Mouse (Mus musculus) bone marrow macrophage, adult 2 months (primary cell): ENCODE measurements around the gene Unc13d.

ENCODE experiments used
- CTCF ChIP-seq: IDR thresholded peaks from 2 replicates; pipeline ENCODE4 v1.5.1; 2012; ENCODE audit warnings: low read depth, mild to moderate bottlenecking, low read length, moderate library complexity
- POLR2A ChIP-seq: IDR thresholded peaks from 2 replicates; pipeline ENCODE4 v1.6.1; 2012; ENCODE audit warnings: mild to moderate bottlenecking, low read depth, low read length, borderline replicate concordance

GRCm38 (mm10) chr11:116041833-116042232 is 35.9 kb downstream of the Unc13d start:
- TF ChIP-seq POLR2A = no peak
- no peak for TF ChIP-seq CTCF
